Mouse (Mus musculus) granulocyte monocyte progenitor cell, adult 5-6 weeks (primary cell): ENCODE data around the gene Igf2bp3. TPM values are rescaled to one million over a fixed set of nuclear protein-coding genes. Genes with fewer than 3 reads are reported as not detected.

Experiments
- ATAC-seq: replicated peaks from 2 replicates; pipeline ENCODE4 v1.8.0; 2016; ENCODE audit warnings: mild to moderate bottlenecking, moderate TSS enrichment, inconsistent platforms; ENCODE audit not compliant: poor library complexity, severe bottlenecking
- total RNA-seq, 2 experiments: library from RNA; stranded (forward) in 1 of 2; stranded (reverse) in 1 of 2; fragments of 200-712, 200-1000 nt in 1 of 2; fragments of >200 nt in 1 of 2; fragmentation: Nextera tagmentation in 1 of 2; gene quantifications; 2 replicates each; pipeline ENCODE4 v1.2.3; 2014 to 2017

The Igf2bp3 gene
- total RNA-seq, 2 experiments from 2014 or later, result under 0.01 TPM; not detected in 1

- ATAC-seq, result peak; percentile 33; the same call in 1 of the 2 replicates
These were observed 68.3 kb downstream of the Igf2bp3 start for GRCm38 (mm10) chr6:49146461-49146860.

- ATAC-seq, result no peak
These were observed 72.3 kb downstream of the Igf2bp3 start for GRCm38 (mm10) chr6:49142428-49142827.

- no peak for ATAC-seq
These were observed 73.6 kb downstream of the Igf2bp3 start for GRCm38 (mm10) chr6:49141125-49141524.

GRCm38 (mm10) chr6:49138159-49139051, 76.4 kb downstream of the Igf2bp3 start:
- no peak for ATAC-seq

- no peak for ATAC-seq
These were observed 78.0 kb downstream of the Igf2bp3 start for GRCm38 (mm10) chr6:49136739-49137138.

GRCm38 (mm10) chr6:49132352-49133090, 82.2 kb downstream of the Igf2bp3 start:
- ATAC-seq, result no peak

GRCm38 (mm10) chr6:49131855-49132254, 82.9 kb downstream of the Igf2bp3 start:
- no peak for ATAC-seq

GRCm38 (mm10) chr6:49130328-49130727, 84.4 kb downstream of the Igf2bp3 start:
- ATAC-seq, result no peak

- no peak for ATAC-seq
These were observed 94.4 kb downstream of the Igf2bp3 start for GRCm38 (mm10) chr6:49120370-49120769.

GRCm38 (mm10) chr6:49119462-49120135, 95.2 kb downstream of the Igf2bp3 start:
- ATAC-seq, result no peak

- ATAC-seq, result no peak
These were observed 96.3 kb downstream of the Igf2bp3 start for GRCm38 (mm10) chr6:49118446-49118845.

- ATAC-seq, result no peak
These were observed 98.5 kb downstream of the Igf2bp3 start for GRCm38 (mm10) chr6:49116241-49116640.

GRCm38 (mm10) chr6:49115550-49115949, 99.2 kb downstream of the Igf2bp3 start:
- no peak for ATAC-seq

GRCm38 (mm10) chr6:49114457-49114856, 100.3 kb downstream of the Igf2bp3 start:
- ATAC-seq, result no peak

- no peak for ATAC-seq
These were observed 100.9 kb downstream of the Igf2bp3 start for GRCm38 (mm10) chr6:49113895-49114294.

GRCm38 (mm10) chr6:49109196-49109595, 105.6 kb downstream of the Igf2bp3 start:
- no peak for ATAC-seq

- ATAC-seq, result peak; percentile 30; the same call in 1 of the 2 replicates
These were observed 107.8 kb downstream of the Igf2bp3 start for GRCm38 (mm10) chr6:49106746-49107500.

GRCm38 (mm10) chr6:49099086-49099485, 115.7 kb downstream of the Igf2bp3 start:
- no peak for ATAC-seq

GRCm38 (mm10) chr6:49097596-49098110, 117.1 kb downstream of the Igf2bp3 start:
- no peak for ATAC-seq
